Mouse (Mus musculus) ES-E14 (cell line): ENCODE measurements around the gene Ntrk3.

Source experiments
- MAFK ChIP-seq: IDR thresholded peaks from 2 replicates; pipeline ENCODE4 v1.6.1; 2014; ENCODE audit warnings: mild to moderate bottlenecking, low read depth, low read length, inconsistent platforms; ENCODE audit not compliant: insufficient read depth
- ZC3H11A ChIP-seq: IDR thresholded peaks from 2 replicates; pipeline ENCODE4 v1.6.1; 2012; ENCODE audit warnings: low read depth, mild to moderate bottlenecking, inconsistent platforms, low read length, borderline replicate concordance

- TF ChIP-seq MAFK = no peak
- no peak for TF ChIP-seq ZC3H11A
Observed at GRCm38 (mm10) chr7:78220949-78221348, 516.9 kb downstream of the Ntrk3 start.
